Mouse (Mus musculus): ENCODE data around the gene Fads3.

Gene Fads3

GRCm38 (mm10) chr19:10049533-10049932 lies 8.2 kb downstream of the Fads3 start:
- in situ Hi-C loops (cut with MboI) = no loop called here

- in situ Hi-C loops (cut with MboI) = no loop called here
Observed at GRCm38 (mm10) chr19:10050438-10050837, 9.1 kb downstream of the Fads3 start.

GRCm38 (mm10) chr19:10052698-10053097 lies 11.3 kb downstream of the Fads3 start:
- in situ Hi-C loops (cut with MboI) = no loop called here

- in situ Hi-C loops (cut with MboI) = no loop called here
Observed at GRCm38 (mm10) chr19:10053692-10054260, 12.4 kb downstream of the Fads3 start.

- in situ Hi-C loops (cut with MboI) = no loop called here
Observed at GRCm38 (mm10) chr19:10054361-10055075, 13.1 kb downstream of the Fads3 start.

GRCm38 (mm10) chr19:10055261-10055660 lies 13.9 kb downstream of the Fads3 start:
- in situ Hi-C loops (cut with MboI) = no loop called here

- in situ Hi-C loops (cut with MboI) = no loop called here
Observed at GRCm38 (mm10) chr19:10055783-10056660, 14.7 kb downstream of the Fads3 start.

- in situ Hi-C loops (cut with MboI) = no loop called here
Observed at GRCm38 (mm10) chr19:10056686-10057085, 15.3 kb downstream of the Fads3 start.

GRCm38 (mm10) chr19:10057486-10058351 lies 16.4 kb downstream of the Fads3 start:
- in situ Hi-C loops (cut with MboI) = no loop called here

- in situ Hi-C loops (cut with MboI) = no loop called here
Observed at GRCm38 (mm10) chr19:10058352-10058825, 17.0 kb downstream of the Fads3 start.

- in situ Hi-C loops (cut with MboI) = no loop called here
Observed at GRCm38 (mm10) chr19:10058876-10059427, 17.6 kb downstream of the Fads3 start.

GRCm38 (mm10) chr19:10059911-10060567 lies 18.7 kb downstream of the Fads3 start:
- in situ Hi-C loops (cut with MboI) = no loop called here

GRCm38 (mm10) chr19:10060783-10061590 lies 19.6 kb downstream of the Fads3 start:
- in situ Hi-C loops (cut with MboI) = no loop called here

- in situ Hi-C loops (cut with MboI) = no loop called here
Observed at GRCm38 (mm10) chr19:10061624-10062023, 20.3 kb downstream of the Fads3 start.

- in situ Hi-C loops (cut with MboI) = no loop called here
Observed at GRCm38 (mm10) chr19:10062292-10062691, 20.9 kb downstream of the Fads3 start.

GRCm38 (mm10) chr19:10062862-10063261 lies 21.5 kb downstream of the Fads3 start:
- in situ Hi-C loops (cut with MboI) = no loop called here

- in situ Hi-C loops (cut with MboI) = no loop called here
Observed at GRCm38 (mm10) chr19:10064173-10065012, 23.0 kb downstream of the Fads3 start.

- in situ Hi-C loops (cut with MboI) = no loop called here
Observed at GRCm38 (mm10) chr19:10065465-10066188, 24.3 kb downstream of the Fads3 start.

All from mature B cell (primary cell).